Mouse (Mus musculus) T-helper 2 cell (primary cell): ENCODE results near the gene Pacsin1.

Experiments
- in situ Hi-C: fragments of 300-600 bp; cut with MboI, MseI; formaldehyde crosslinking; loops from one replicate; pipeline ENCODE4 v1.15.1; 2025; ENCODE audit warnings: high pct_unique_total_duplicates

Pacsin1 gene

GRCm38 (mm10) chr17:27721125-27721664, 65.9 kb downstream of the Pacsin1 start:
- in situ Hi-C loops = no loop called here

GRCm38 (mm10) chr17:27724327-27724726, 69.0 kb downstream of the Pacsin1 start:
- in situ Hi-C loops = no loop called here

GRCm38 (mm10) chr17:27725011-27725410, 69.7 kb downstream of the Pacsin1 start:
- in situ Hi-C loops = no loop called here

- in situ Hi-C loops = no loop called here
Observed at GRCm38 (mm10) chr17:27725412-27725811, 70.1 kb downstream of the Pacsin1 start.

GRCm38 (mm10) chr17:27726527-27726926, 71.2 kb downstream of the Pacsin1 start:
- in situ Hi-C loops = no loop called here

GRCm38 (mm10) chr17:27728770-27729169, 73.5 kb downstream of the Pacsin1 start, which contains the start of gene Spdef:
Gene Spdef (minus strand): TSS chr17:27728955.
- in situ Hi-C loops = no loop called here

- in situ Hi-C loops = no loop called here
Observed at GRCm38 (mm10) chr17:27732152-27732551, 76.8 kb downstream of the Pacsin1 start.

GRCm38 (mm10) chr17:27732694-27733093, 77.4 kb downstream of the Pacsin1 start:
- in situ Hi-C loops = no loop called here

GRCm38 (mm10) chr17:27734344-27735073, 79.2 kb downstream of the Pacsin1 start:
- in situ Hi-C loops = no loop called here

- in situ Hi-C loops = no loop called here
Observed at GRCm38 (mm10) chr17:27740961-27741360, 85.7 kb downstream of the Pacsin1 start.

- in situ Hi-C loops = no loop called here
Observed at GRCm38 (mm10) chr17:27746446-27746845, 91.1 kb downstream of the Pacsin1 start.

GRCm38 (mm10) chr17:27748123-27748522, 92.8 kb downstream of the Pacsin1 start:
- in situ Hi-C loops = no loop called here

- in situ Hi-C loops = no loop called here
Observed at GRCm38 (mm10) chr17:27750451-27750942, 95.2 kb downstream of the Pacsin1 start.

- in situ Hi-C loops = no loop called here
Observed at GRCm38 (mm10) chr17:27751314-27752202, 96.2 kb downstream of the Pacsin1 start.

- in situ Hi-C loops = no loop called here
Observed at GRCm38 (mm10) chr17:27760169-27760568, 104.9 kb downstream of the Pacsin1 start.
